Mouse (Mus musculus) embryonic facial prominence, embryonic 12.5 days (tissue): ENCODE data around the gene Herc3. TPM values are rescaled to one million over a fixed set of nuclear protein-coding genes. Genes with fewer than 3 reads are reported as not detected.
A peak's percentile ranks its signal among the peaks of the same experiment; 100 is the strongest.

Source experiments
- ATAC-seq: fragments of 200-750 bp; cut with Nextera tagmentation; 2 replicates; pipeline ENCODE4 v1.8.0; 2017; ENCODE audit not compliant: insufficient number of reproducible peaks, insufficient read depth, low FRiP score, low TSS enrichment
- H3K27ac ChIP-seq: fragments of 300-500 bp; sonication (generic); 2 replicates; pipeline ENCODE4 v1.5.1; 2016; ENCODE audit warnings: mild to moderate bottlenecking
- H3K27me3 ChIP-seq: fragments of 300-500 bp; sonication (generic); 2 replicates; pipeline ENCODE4 v1.6.1; 2016; ENCODE audit warnings: mild to moderate bottlenecking, moderate library complexity
- H3K36me3 ChIP-seq: fragments of 300-500 bp; sonication (generic); 2 replicates; pipeline ENCODE4 v1.6.1; 2016; ENCODE audit warnings: mild to moderate bottlenecking
- H3K4me1 ChIP-seq: fragments of 300-500 bp; sonication (generic); 2 replicates; pipeline ENCODE4 v1.6.1; 2016
- H3K4me2 ChIP-seq: fragments of 300-500 bp; sonication (generic); replicated peaks from 2 replicates; pipeline ENCODE4 v1.6.1; 2016; ENCODE audit warnings: mild to moderate bottlenecking, moderate library complexity
- H3K4me3 ChIP-seq: fragments of 300-500 bp; sonication (generic); 2 replicates; pipeline ENCODE4 v1.5.1; 2016; ENCODE audit warnings: mild to moderate bottlenecking
- H3K9ac ChIP-seq: fragments of 300-500 bp; sonication (generic); 2 replicates; pipeline ENCODE4 v1.6.1; 2016; ENCODE audit warnings: mild to moderate bottlenecking, moderate library complexity
- H3K9me3 ChIP-seq: fragments of 300-500 bp; sonication (generic); 2 replicates; pipeline ENCODE4 v1.6.1; 2016; ENCODE audit warnings: mild to moderate bottlenecking, moderate library complexity
- WGBS: fragments of 180-500 bp; shearing (Covaris S2); methylation state at CpG from one replicate; pipeline ENCODE4 v1.1.7; 2016; 5-methylcytosine and 5-hydroxymethylcytosine counted together
- polyA plus RNA-seq: library from polyadenylated mRNA; unstranded; fragments of >200 nt; fragmentation: Nextera tagmentation; extraction: Ambion mirVana; gene quantifications from 2 replicates; pipeline ENCODE4 v1.2.1, GENCODE M21; 2016

Gene Herc3
- polyA plus RNA-seq, 1 experiment from 2014 or later: 11.1 TPM

- WGBS: 90% methylated on average over 3 of the region's 3 CpGs
Observed at GRCm38 (mm10) chr6:58899076-58899475, 67.8 kb downstream of the Herc3 start.

GRCm38 (mm10) chr6:58900536-58900935 lies 69.3 kb downstream of the Herc3 start:
- H3K9ac ChIP-seq: no peak overlapping the region
- no peak overlapping the region for H3K4me3 ChIP-seq
- no peaks in the 10 kb centered on the region for H3K9me3 ChIP-seq
- whole genome bisulfite sequencing: 82% methylated on average over 7 of the region's 7 CpGs
- no peaks in the 10 kb centered on the region for H3K4me1 ChIP-seq
- no peaks in the 10 kb centered on the region for H3K36me3 ChIP-seq
- H3K27ac ChIP-seq: no peak overlapping the region
- no peak overlapping the region for H3K4me2 ChIP-seq
- no peaks in the 10 kb centered on the region for H3K27me3 ChIP-seq
- no peak for ATAC-seq

More at GRCm38 (mm10) chr6:58899076-58899475, 67.8 kb downstream of the Herc3 start:
- ATAC-seq: no peak
- no peak overlapping the region for H3K9ac ChIP-seq
- H3K27ac ChIP-seq: no peak overlapping the region
- no peaks in the 10 kb centered on the region for H3K4me1 ChIP-seq
- no peaks in the 10 kb centered on the region for H3K27me3 ChIP-seq
- H3K9me3 ChIP-seq: no peaks in the 10 kb centered on the region
- no peak overlapping the region for H3K4me3 ChIP-seq
- no peak overlapping the region for H3K4me2 ChIP-seq
- H3K36me3 ChIP-seq: no peaks in the 10 kb centered on the region

- ATAC-seq: 0 out of 2 replicates have a peak, but pooled peaks have one; percentile 23
- no peaks in the 10 kb centered on the region for H3K36me3 ChIP-seq
- no peak overlapping the region for H3K4me3 ChIP-seq
- H3K4me2 ChIP-seq: no peak overlapping the region
- 23% methylated on average over 8 of the region's 8 CpGs for WGBS
- H3K27ac ChIP-seq: no peak overlapping the region
- H3K9ac ChIP-seq: no peak overlapping the region
- peaks cover 17% of the 10 kb centered on the region for H3K9me3 ChIP-seq
- H3K4me1 ChIP-seq: no peaks in the 10 kb centered on the region
- H3K27me3 ChIP-seq: peaks cover 5% of the 10 kb centered on the region; the same call in 1 of the 2 replicates
Observed at GRCm38 (mm10) chr6:58903171-58903570, 71.9 kb downstream of the Herc3 start.

- no peak for ATAC-seq
- no peak overlapping the region for H3K4me2 ChIP-seq
- H3K4me3 ChIP-seq: no peak overlapping the region
- H3K9ac ChIP-seq: no peak overlapping the region
- H3K4me1 ChIP-seq: no peaks in the 10 kb centered on the region
- H3K9me3 ChIP-seq: peaks cover 17% of the 10 kb centered on the region
- H3K36me3 ChIP-seq: no peaks in the 10 kb centered on the region
- no peak overlapping the region for H3K27ac ChIP-seq
- H3K27me3 ChIP-seq: peaks cover 5% of the 10 kb centered on the region; the same call in 1 of the 2 replicates
- WGBS: 49% methylated on average over 3 of the region's 3 CpGs
Observed at GRCm38 (mm10) chr6:58904551-58904950, 73.3 kb downstream of the Herc3 start.

DNA sequence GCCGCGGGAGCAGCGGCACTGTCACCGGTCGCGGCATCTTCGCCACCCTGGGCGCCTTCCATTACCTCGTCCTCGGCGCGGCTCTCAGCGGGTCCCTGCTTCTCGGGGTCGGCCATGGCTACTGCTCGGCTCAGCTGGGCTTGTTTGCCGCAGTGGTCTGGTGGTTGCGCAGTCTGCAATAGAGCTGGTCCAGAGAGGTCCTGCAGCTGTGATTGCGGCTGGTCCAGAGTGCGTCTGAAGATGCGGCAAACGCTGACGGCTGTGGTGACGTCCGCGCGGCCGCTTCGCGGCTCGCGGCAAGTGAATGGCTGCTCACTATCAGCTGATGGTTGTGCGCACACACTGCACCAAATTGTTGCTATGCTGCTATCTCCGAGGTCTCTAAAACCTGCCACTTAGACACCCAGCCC lies 75.6 kb downstream of the Herc3 start, which contains the start of gene Nap1l5:
Gene Nap1l5 (minus strand): TSS at position 225 of the 410 bp plus-strand sequence.
- Histone ChIP-seq H3K4me2 (peak within 1 kb of the TSS; percentile 69), H3K36me3 (no peaks in the 10 kb centered on the region), H3K9ac (peak within 1 kb of the TSS; percentile 39), H3K4me3 (peak within 1 kb of the TSS; percentile 45), H3K4me1 (no peaks in the 10 kb centered on the region), H3K9me3 (peaks cover 17% of the 10 kb centered on the region), H3K27ac (no peak within 1 kb of the TSS), H3K27me3 (peaks cover 5% of the 10 kb centered on the region; the same call in 1 of the 2 replicates)
- peak; percentile 81; the same call in 1 of the 2 replicates for ATAC-seq
- 55% methylated on average over 34 of the region's 34 CpGs for WGBS

DNA sequence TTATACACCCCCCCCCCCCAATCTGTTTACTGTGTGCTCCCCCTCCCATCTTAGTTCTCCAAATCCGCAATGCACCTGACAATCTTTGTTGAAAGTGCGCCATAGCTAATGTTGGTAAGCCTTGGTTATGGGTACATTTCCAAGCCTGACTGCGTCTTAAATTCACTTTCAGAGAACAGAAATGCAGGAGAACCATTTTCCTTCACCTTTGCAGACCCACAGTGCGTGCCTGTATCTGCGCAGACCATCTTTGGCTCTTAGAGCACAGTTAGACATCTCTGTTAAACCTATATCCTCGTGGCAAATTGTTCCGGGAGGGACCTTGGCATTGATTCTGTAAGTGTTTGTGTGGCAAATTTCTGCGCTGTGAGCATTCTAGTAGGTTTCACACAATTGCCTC lies 76.1 kb downstream of the Herc3 start:
- ATAC-seq: no peak
- Histone ChIP-seq H3K36me3 (no peaks in the 10 kb centered on the region), H3K9ac (no peak overlapping the region), H3K4me1 (no peaks in the 10 kb centered on the region), H3K9me3 (peaks cover 17% of the 10 kb centered on the region), H3K27ac (no peak overlapping the region), H3K4me2 (peak overlapping the region; percentile 69), H3K4me3 (peak overlapping the region; percentile 45), H3K27me3 (peaks cover 5% of the 10 kb centered on the region; the same call in 1 of the 2 replicates)
- 80% methylated on average over 8 of the region's 8 CpGs for WGBS

GRCm38 (mm10) chr6:58907791-58908190 lies 76.5 kb downstream of the Herc3 start:
- peaks cover 5% of the 10 kb centered on the region; the same call in 1 of the 2 replicates for H3K27me3 ChIP-seq
- WGBS: 85% methylated on average over 2 of the region's 2 CpGs
- no peak overlapping the region for H3K4me2 ChIP-seq
- no peak for ATAC-seq
- no peak overlapping the region for H3K27ac ChIP-seq
- H3K4me3 ChIP-seq: no peak overlapping the region
- H3K9ac ChIP-seq: no peak overlapping the region
- H3K4me1 ChIP-seq: no peaks in the 10 kb centered on the region
- H3K9me3 ChIP-seq: peaks cover 17% of the 10 kb centered on the region
- H3K36me3 ChIP-seq: no peaks in the 10 kb centered on the region

DNA sequence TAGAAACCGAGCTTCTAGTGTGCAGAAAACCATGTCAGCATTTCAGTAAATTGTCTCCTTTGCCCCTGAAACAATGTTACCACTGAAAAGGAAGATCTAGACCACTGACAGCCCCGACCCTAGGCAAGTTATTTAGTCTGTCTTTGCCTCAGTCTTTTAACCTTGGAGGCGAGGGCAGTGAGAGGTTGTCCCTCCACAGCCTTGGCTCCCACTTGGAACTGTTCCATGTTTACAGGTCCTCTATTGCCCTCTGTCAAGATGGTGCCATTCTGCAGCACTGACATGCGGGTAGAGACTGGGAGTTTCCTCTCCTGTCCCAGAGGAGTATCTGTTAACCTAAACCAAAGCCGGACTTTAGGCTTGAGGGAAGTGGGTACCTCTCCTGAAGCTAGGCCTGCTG lies 81.6 kb downstream of the Herc3 start:
- Histone ChIP-seq H3K27ac (no peak overlapping the region), H3K27me3 (no peaks in the 10 kb centered on the region), H3K4me3 (no peak overlapping the region), H3K36me3 (no peaks in the 10 kb centered on the region), H3K9ac (no peak overlapping the region), H3K9me3 (no peaks in the 10 kb centered on the region; the same call in 1 of the 2 replicates), H3K4me2 (no peak overlapping the region), H3K4me1 (no peaks in the 10 kb centered on the region)
- WGBS: 51% methylated on average over 5 of the region's 5 CpGs
- no peak for ATAC-seq

DNA sequence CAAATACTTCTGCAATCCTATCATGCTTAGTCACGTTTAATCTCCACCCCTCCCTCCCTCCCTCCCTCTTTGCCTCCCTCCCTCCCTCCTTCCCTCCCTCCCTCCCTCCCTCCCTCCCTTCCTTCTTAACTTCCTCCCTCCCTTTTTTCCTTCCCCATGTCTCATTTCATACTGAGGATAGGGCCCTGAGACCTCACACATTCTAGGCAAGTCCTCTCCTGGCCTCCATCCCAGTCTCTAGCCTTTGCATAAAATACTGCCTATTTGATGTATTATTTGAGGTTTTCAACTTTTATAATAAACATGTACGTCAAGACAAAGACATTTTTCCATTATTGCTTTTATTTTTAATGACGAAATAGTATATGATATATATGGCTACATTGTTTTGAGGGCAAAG lies 82.3 kb downstream of the Herc3 start:
- Histone ChIP-seq H3K9ac (no peak overlapping the region), H3K27me3 (no peaks in the 10 kb centered on the region), H3K36me3 (no peaks in the 10 kb centered on the region), H3K27ac (no peak overlapping the region), H3K9me3 (no peaks in the 10 kb centered on the region), H3K4me3 (no peak overlapping the region), H3K4me2 (no peak overlapping the region), H3K4me1 (no peaks in the 10 kb centered on the region)
- ATAC-seq: no peak
- 74% methylated on average over 3 of the region's 3 CpGs for WGBS

DNA sequence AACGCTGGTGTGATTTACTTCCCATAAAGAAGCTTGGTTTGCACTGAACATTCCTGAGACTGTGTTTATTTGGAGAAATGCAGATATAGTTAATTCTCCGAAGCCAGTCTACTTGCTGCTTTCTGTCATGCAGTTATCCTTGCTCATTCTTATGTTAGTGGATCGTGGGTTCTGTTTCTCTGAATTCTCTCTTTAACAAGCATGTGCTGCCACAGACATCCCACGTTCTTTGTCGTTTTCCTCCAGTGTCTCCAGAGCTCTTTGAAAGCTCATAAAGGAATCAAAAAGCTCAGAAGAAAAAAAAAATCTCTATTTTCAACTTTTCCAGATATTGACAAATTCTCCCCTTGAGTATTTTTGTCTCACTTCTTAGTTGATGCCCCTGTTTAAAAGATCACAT lies 82.7 kb downstream of the Herc3 start:
- Histone ChIP-seq H3K27me3 (no peaks in the 10 kb centered on the region), H3K4me2 (no peak overlapping the region), H3K4me1 (no peaks in the 10 kb centered on the region), H3K9ac (no peak overlapping the region), H3K9me3 (no peaks in the 10 kb centered on the region), H3K4me3 (no peak overlapping the region), H3K27ac (no peak overlapping the region), H3K36me3 (no peaks in the 10 kb centered on the region)
- ATAC-seq: no peak
- WGBS: 82% methylated on average over 5 of the region's 5 CpGs

DNA sequence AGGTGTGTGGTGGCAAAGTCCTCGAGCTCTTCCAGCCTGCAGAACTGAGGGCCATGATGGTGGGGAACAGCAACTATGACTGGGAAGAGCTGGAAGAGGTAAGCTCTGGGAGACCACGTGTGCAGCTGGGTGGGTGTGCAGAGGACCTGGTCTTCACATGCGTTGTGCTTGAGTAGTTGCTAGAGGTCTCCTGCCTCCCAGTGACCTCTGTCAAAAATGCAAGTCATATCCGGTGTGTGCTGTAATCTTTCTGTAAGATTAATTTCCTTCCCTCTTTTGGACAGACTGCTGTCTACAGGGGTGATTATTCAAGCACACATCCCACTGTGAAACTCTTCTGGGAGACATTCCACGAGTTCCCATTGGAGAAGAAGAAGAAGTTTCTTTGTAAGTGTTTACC lies 85.2 kb downstream of the Herc3 start:
- WGBS: 80% methylated on average over 5 of the region's 5 CpGs
- H3K9ac ChIP-seq: no peak overlapping the region

GRCm38 (mm10) chr6:58920735-58921134 lies 89.5 kb downstream of the Herc3 start:
- H3K9ac ChIP-seq: no peak overlapping the region
- H3K4me3 ChIP-seq: no peak overlapping the region
- no peak overlapping the region for H3K4me2 ChIP-seq
- H3K27me3 ChIP-seq: no peaks in the 10 kb centered on the region
- H3K4me1 ChIP-seq: no peaks in the 10 kb centered on the region
- no peak for ATAC-seq
- WGBS: 88% methylated on average over 6 of the region's 6 CpGs
- H3K9me3 ChIP-seq: no peaks in the 10 kb centered on the region
- no peak overlapping the region for H3K27ac ChIP-seq
- H3K36me3 ChIP-seq: no peaks in the 10 kb centered on the region

More for the DNA sequence above, 85.2 kb downstream of the Herc3 start:
- no peaks in the 10 kb centered on the region for H3K27me3 ChIP-seq
- no peak overlapping the region for H3K27ac ChIP-seq
- H3K36me3 ChIP-seq: no peaks in the 10 kb centered on the region
- no peak overlapping the region for H3K4me3 ChIP-seq
- H3K9me3 ChIP-seq: no peaks in the 10 kb centered on the region
- no peak overlapping the region for H3K4me2 ChIP-seq
- no peak for ATAC-seq
- H3K4me1 ChIP-seq: no peaks in the 10 kb centered on the region
